Mouse (Mus musculus) bone marrow macrophage, adult 2 months (primary cell): ENCODE results near the gene 5430419D17Rik.

Source experiments
- CTCF ChIP-seq: IDR thresholded peaks from 2 replicates; pipeline ENCODE4 v1.5.1; 2012; ENCODE audit warnings: low read depth, mild to moderate bottlenecking, low read length, moderate library complexity
- POLR2A ChIP-seq: IDR thresholded peaks from 2 replicates; pipeline ENCODE4 v1.6.1; 2012; ENCODE audit warnings: mild to moderate bottlenecking, low read depth, low read length, borderline replicate concordance

DNA sequence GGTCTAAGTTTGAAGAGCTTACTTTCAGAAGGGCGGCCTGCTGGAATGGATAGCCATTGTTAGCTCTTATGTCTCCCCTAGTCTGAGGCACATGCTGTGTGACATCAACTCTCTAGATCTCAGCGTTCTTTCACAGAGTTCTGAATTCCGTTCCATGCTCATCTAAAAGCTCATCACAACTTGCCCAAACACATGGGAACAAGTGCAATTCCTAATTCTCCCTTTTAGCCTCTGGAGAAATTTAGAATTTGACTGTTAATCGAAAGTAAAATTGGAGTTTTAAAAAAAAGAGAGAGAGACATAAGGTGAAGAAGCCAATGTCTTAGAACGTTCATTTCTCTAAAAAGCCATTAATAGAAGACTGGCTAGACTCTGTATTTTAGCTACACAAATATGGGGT is 155.2 kb downstream of the 5430419D17Rik start, which contains the start of gene Fam24b:
- no peak for TF ChIP-seq POLR2A
- no peak for TF ChIP-seq CTCF
